Mouse (Mus musculus) kidney, postnatal 0 days (tissue): ENCODE results near the gene Eif2ak3. TPM values are rescaled to one million over a fixed set of nuclear protein-coding genes. Genes with fewer than 3 reads are reported as not detected.
A peak's percentile ranks its signal among the peaks of the same experiment; 100 is the strongest.

Experiments used
- ATAC-seq: fragments of 200-750 bp; cut with Nextera tagmentation; replicated peaks from 2 replicates; pipeline ENCODE4 v1.8.0; 2017; ENCODE audit warnings: low read depth, moderate number of reproducible peaks, moderate TSS enrichment, moderate library complexity; ENCODE audit not compliant: low FRiP score
- DNase-seq: peaks from one replicate; pipeline ENCODE4 v3.0.0-alpha.2; 2016; ENCODE audit warnings: low spot score
- H3K27ac ChIP-seq: fragments of 300-500 bp; sonication (generic); 2 replicates; pipeline ENCODE4 v1.5.1; 2014; ENCODE audit warnings: mild to moderate bottlenecking
- H3K27me3 ChIP-seq: fragments of 300-500 bp; sonication (generic); 2 replicates; pipeline ENCODE4 v1.6.1; 2014; ENCODE audit warnings: low read length, mixed read lengths; ENCODE audit not compliant: insufficient read depth
- H3K36me3 ChIP-seq: fragments of 300-500 bp; sonication (generic); 2 replicates; pipeline ENCODE4 v1.6.1; 2014; ENCODE audit warnings: low read length, mixed read lengths; ENCODE audit not compliant: insufficient read depth
- H3K4me1 ChIP-seq: fragments of 300-500 bp; sonication (generic); replicated peaks from 2 replicates; pipeline ENCODE4 v1.6.1; 2014; ENCODE audit warnings: antibody characterized with exemption, low read length, mixed read lengths; ENCODE audit not compliant: insufficient read depth
- H3K4me2 ChIP-seq: fragments of 300-500 bp; sonication (generic); 2 replicates; pipeline ENCODE4 v1.6.1; 2014; ENCODE audit warnings: mild to moderate bottlenecking, low read length, moderate library complexity, mixed read lengths
- H3K4me3 ChIP-seq: fragments of 300-500 bp; sonication (generic); replicated peaks from 2 replicates; pipeline ENCODE4 v1.5.1; 2014; ENCODE audit warnings: low read depth, low read length
- H3K9ac ChIP-seq: fragments of 300-500 bp; sonication (generic); 2 replicates; pipeline ENCODE4 v1.6.1; 2014; ENCODE audit warnings: low read depth, low read length
- H3K9me3 ChIP-seq: fragments of 300-500 bp; sonication (generic); replicated peaks from 2 replicates; pipeline ENCODE4 v1.6.1; 2016; ENCODE audit warnings: low read length, inconsistent platforms, mixed read lengths
- CTCF ChIP-seq: IDR thresholded peaks from 2 replicates; pipeline ENCODE4 v1.5.1; 2016; ENCODE audit warnings: antibody characterized with exemption, low read depth, mild to moderate bottlenecking, moderate library complexity
- WGBS: fragments of 180-500 bp; shearing (Covaris S2); extraction: QIAGEN DNeasy Blood & Tissue Kit; methylation state at CpG from one replicate; pipeline ENCODE4 v1.1.7; 2014; 5-methylcytosine and 5-hydroxymethylcytosine counted together
- polyA plus RNA-seq: library from polyadenylated mRNA; unstranded; fragments of >200 nt; fragmentation: Nextera tagmentation; extraction: Ambion mirVana; gene quantifications from 2 replicates; pipeline ENCODE4 v1.2.1, GENCODE M21; 2015

The Eif2ak3 gene
- polyA plus RNA-seq, 1 experiment from 2014 or later: 12.5 TPM

DNA sequence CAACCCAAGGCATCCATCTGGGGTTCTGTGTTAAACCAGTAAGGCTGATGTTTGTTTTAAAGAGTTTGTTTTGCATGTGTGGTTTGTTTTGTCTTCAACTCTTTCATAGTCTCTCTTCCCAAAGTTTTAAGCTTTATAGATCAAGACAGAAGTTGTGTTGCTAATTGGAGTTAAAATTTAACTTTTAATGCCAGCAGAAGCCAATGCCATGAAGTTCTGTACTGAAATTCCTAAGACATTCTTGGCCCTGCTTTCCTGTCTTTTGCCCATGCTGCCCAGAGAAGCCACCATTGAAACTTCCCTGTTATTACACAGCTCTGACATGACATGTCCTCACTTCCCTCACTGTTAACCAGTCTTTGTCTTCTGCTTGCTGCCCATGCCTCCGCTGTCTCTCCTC, 30.7 kb downstream of the Eif2ak3 start:
- TF ChIP-seq CTCF: no peak
- H3K36me3 ChIP-seq: 0 out of 2 replicates have a peak, but pooled peaks cover 13% of the 10 kb centered on the region
- no peaks in the 10 kb centered on the region for H3K27me3 ChIP-seq
- H3K9me3 ChIP-seq: no peaks in the 10 kb centered on the region
- H3K27ac ChIP-seq: no peak overlapping the region
- H3K4me1 ChIP-seq: no peaks in the 10 kb centered on the region
- no peak overlapping the region for H3K4me2 ChIP-seq
- WGBS: 100% methylated on average over 1 of the region's 1 CpGs
- no peak for DNase-seq
- no peak overlapping the region for H3K4me3 ChIP-seq
- ATAC-seq: no peak
- H3K9ac ChIP-seq: no peak overlapping the region

DNA sequence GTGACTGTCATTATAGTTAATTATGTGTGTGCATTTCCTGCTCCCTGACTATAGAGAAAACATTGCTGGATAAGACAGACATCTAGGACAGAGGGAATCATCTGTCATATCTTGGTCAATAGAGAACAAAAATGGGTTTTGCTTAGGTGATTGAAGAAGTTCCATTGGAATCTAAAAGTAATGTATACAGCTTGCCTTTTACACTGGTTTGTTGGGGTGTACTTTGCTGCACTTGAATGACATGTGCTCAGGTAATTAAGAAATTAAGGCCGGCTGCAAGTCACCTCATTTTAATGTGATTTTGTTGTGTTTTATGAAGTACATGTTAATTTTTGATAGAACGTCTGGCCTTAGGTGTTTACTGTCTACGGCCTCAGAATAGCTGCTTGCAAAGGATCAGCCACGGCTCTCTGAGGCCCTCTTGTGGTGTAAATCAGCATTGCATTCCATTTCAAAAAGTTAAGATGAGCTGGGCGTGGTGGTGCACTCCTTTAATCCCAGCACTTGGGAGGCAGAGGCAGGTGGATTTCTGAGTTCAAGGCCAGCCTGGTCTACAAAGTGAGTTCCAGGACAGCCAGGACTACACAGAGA, 36.5 kb downstream of the Eif2ak3 start:
- peak; percentile 81 for DNase-seq
- H3K9ac ChIP-seq: no peak overlapping the region
- 15% methylated on average over 5 of the region's 5 CpGs for WGBS
- peaks cover 41% of the 10 kb centered on the region for H3K36me3 ChIP-seq
- H3K4me3 ChIP-seq: no peak overlapping the region
- no peaks in the 10 kb centered on the region for H3K9me3 ChIP-seq
- no peaks in the 10 kb centered on the region for H3K4me1 ChIP-seq
- peak; percentile 95 for TF ChIP-seq CTCF
- ATAC-seq: peak; percentile 36; the same call in 1 of the 2 replicates
- H3K27me3 ChIP-seq: no peaks in the 10 kb centered on the region
- no peak overlapping the region for H3K4me2 ChIP-seq
- H3K27ac ChIP-seq: no peak overlapping the region

GRCm38 (mm10) chr6:70887993-70888392, 43.7 kb downstream of the Eif2ak3 start:
- no peak for ATAC-seq
- 90% methylated on average over 11 of the region's 11 CpGs for WGBS

DNA sequence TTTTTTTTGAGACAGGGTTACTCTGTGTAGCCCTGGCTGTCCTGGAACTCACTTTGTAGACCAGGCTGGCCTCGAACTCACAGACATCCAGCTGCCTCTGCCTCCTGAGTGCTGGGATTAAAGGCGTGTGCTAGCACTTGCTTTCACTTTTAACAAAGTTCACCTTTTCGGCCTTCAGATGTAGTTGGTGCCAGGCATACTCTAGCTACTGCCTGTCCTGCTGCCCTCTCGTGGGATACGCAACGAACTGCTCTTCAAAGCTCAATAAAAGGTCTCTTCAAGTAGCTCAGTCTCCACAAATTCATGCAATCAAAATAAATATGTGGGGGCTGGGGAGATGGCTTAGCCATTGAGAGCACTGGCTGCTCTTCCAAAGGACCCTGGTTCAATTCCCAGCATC, 53.9 kb downstream of the Eif2ak3 start:
- Histone ChIP-seq H3K36me3 (peaks cover 48% of the 10 kb centered on the region), H3K4me3 (no peak overlapping the region), H3K9ac (no peak overlapping the region), H3K9me3 (no peaks in the 10 kb centered on the region), H3K4me1 (no peaks in the 10 kb centered on the region), H3K27ac (no peak overlapping the region), H3K27me3 (no peaks in the 10 kb centered on the region), H3K4me2 (no peak overlapping the region)
- 75% methylated on average over 6 of the region's 6 CpGs for WGBS
- DNase-seq (no peak), ATAC-seq (no peak)
- peak; percentile 9; the same call in 1 of the 2 replicates for TF ChIP-seq CTCF

More at GRCm38 (mm10) chr6:70887993-70888392, 43.7 kb downstream of the Eif2ak3 start:
- TF ChIP-seq CTCF: no peak
- Histone ChIP-seq H3K4me3 (no peak overlapping the region), H3K36me3 (peaks cover 69% of the 10 kb centered on the region), H3K9ac (no peak overlapping the region), H3K9me3 (no peaks in the 10 kb centered on the region), H3K4me2 (no peak overlapping the region), H3K27ac (no peak overlapping the region), H3K4me1 (no peaks in the 10 kb centered on the region), H3K27me3 (no peaks in the 10 kb centered on the region)
- DNase-seq: no peak

DNA sequence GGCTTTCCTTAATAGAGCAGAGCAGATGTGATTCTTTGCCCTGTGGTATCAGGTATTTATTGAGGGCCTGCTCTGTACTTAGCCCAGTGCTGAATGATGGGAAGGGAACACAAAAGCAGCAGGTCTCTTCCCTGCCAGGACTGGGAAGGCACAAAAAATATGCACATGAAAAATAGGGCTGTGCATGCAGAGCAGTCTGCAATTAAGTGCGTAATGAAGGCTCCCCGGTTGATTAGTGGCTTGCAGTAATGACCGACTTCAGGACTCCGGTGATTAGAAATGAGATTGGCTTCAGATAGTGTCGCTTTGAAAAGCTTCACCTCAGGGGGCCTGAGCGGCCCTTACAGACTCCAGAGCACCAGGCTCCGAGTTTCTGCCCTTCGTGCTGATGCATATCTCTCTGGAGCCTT, 55.3 kb downstream of the Eif2ak3 start:
- no peak overlapping the region for H3K4me2 ChIP-seq
- 38% methylated on average over 8 of the region's 8 CpGs for WGBS
- DNase-seq: no peak
- no peak overlapping the region for H3K9ac ChIP-seq
- H3K4me1 ChIP-seq: no peaks in the 10 kb centered on the region
- H3K9me3 ChIP-seq: no peaks in the 10 kb centered on the region
- no peak overlapping the region for H3K27ac ChIP-seq
- no peak for ATAC-seq
- peaks cover 46% of the 10 kb centered on the region for H3K36me3 ChIP-seq
- H3K27me3 ChIP-seq: no peaks in the 10 kb centered on the region
- TF ChIP-seq CTCF: no peak
- no peak overlapping the region for H3K4me3 ChIP-seq

DNA sequence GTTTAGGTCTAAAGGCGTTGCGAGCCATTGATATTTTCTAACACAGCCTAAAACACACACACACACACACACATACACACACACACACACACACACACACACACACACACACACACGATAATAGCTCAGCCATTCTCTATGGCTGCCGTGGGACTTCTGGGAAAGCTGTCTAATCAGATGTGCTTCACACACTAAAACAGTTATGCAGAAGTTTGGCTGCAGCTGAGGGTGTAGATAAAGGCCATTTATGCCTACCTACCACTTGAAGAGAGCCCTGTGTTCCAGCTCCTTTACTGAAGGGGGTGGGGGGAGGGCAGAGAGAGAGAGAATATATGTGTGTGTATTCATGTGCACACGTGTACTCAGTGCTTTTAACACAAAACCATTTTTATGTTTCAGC, 59.4 kb downstream of the Eif2ak3 start:
- Histone ChIP-seq H3K36me3 (peaks cover 36% of the 10 kb centered on the region), H3K4me1 (no peaks in the 10 kb centered on the region), H3K9ac (no peak overlapping the region), H3K4me3 (no peak overlapping the region), H3K4me2 (no peak overlapping the region), H3K27me3 (no peaks in the 10 kb centered on the region), H3K27ac (no peak overlapping the region), H3K9me3 (no peaks in the 10 kb centered on the region)
- DNase-seq: no peak
- 84% methylated on average over 5 of the region's 5 CpGs for WGBS
- ATAC-seq: no peak
- no peak for TF ChIP-seq CTCF

- 93% methylated on average over 7 of the region's 7 CpGs for WGBS
- ATAC-seq: no peak
- no peak for TF ChIP-seq CTCF
- Histone ChIP-seq H3K4me3 (no peak overlapping the region), H3K9ac (no peak overlapping the region), H3K4me2 (no peak overlapping the region), H3K36me3 (peaks cover 8% of the 10 kb centered on the region; the same call in 1 of the 2 replicates), H3K4me1 (no peaks in the 10 kb centered on the region), H3K9me3 (no peaks in the 10 kb centered on the region), H3K27me3 (0 out of 2 replicates have a peak, but pooled peaks cover 3% of the 10 kb centered on the region), H3K27ac (no peak overlapping the region)
- no peak for DNase-seq
These were observed 65.3 kb downstream of the Eif2ak3 start for GRCm38 (mm10) chr6:70909572-70909971.
